Mouse (Mus musculus) gastrocnemius, adult 2 months (tissue): ENCODE results near the gene Gm45140. TPM values are rescaled to one million over a fixed set of nuclear protein-coding genes. Genes with fewer than 3 reads are reported as not detected.
"Not testable (repeated sequence)": the region's sequence is repeated elsewhere in the genome, so short reads cannot be mapped to it uniquely, and the experiment has no call there.

Source experiments
- DNase-seq: peaks from one replicate; pipeline ENCODE4 v3.0.0; 2022
- H3K27ac ChIP-seq: fragments of 200-600 bp; 2 replicates; pipeline ENCODE4 v1.8.1; 2022; ENCODE audit warnings: mild to moderate bottlenecking
- H3K4me3 ChIP-seq: fragments of 200-600 bp; 2 replicates; pipeline ENCODE4 v1.8.1; 2022; ENCODE audit warnings: mild to moderate bottlenecking, moderate library complexity
- CTCF ChIP-seq: fragments of 200-600 bp; IDR thresholded peaks from 2 replicates; pipeline ENCODE4 v1.8.1; 2022; ENCODE audit warnings: antibody characterized with exemption, mild to moderate bottlenecking, moderate library complexity
- intact Hi-C: fragments of 180-260 bp; cut with DNase I; formaldehyde crosslinking; loops from one replicate; pipeline ENCODE4 v1.15.1; 2025
- total RNA-seq, 2 experiments: library from RNA; stranded (reverse); gene quantifications; 2 replicates each; pipeline ENCODE4 v1.2.3; 2021

Gene Gm45140
- total RNA-seq, 2 experiments from 2014 or later, result 0.45 to 1.7 TPM

- Histone ChIP-seq H3K27ac (no peak within 1 kb of the TSS), H3K4me3 (no peak within 1 kb of the TSS)
- intact Hi-C loops, result no loop called here
- no peak for TF ChIP-seq CTCF
- DNase-seq, result no peak
These were observed 57.8 kb downstream of the Gm45140 start, which contains the start of gene Gp9 for GRCm38 (mm10) chr6:87777842-87778241. TSS of gene Gp9 (plus strand) at chr6:87778072.

- Histone ChIP-seq H3K27ac (no peak overlapping the region), H3K4me3 (no peak overlapping the region)
- intact Hi-C loops, result no loop called here
- no peak for DNase-seq
- TF ChIP-seq CTCF, result no peak
These were observed 58.9 kb downstream of the Gm45140 start for GRCm38 (mm10) chr6:87776663-87777062.

- no peak for TF ChIP-seq CTCF
- no peak overlapping the region for H3K4me3 ChIP-seq
- intact Hi-C loops, result no loop called here
- no peak overlapping the region for H3K27ac ChIP-seq
- no peak for DNase-seq
These were observed 59.9 kb downstream of the Gm45140 start for GRCm38 (mm10) chr6:87775588-87776245.

GRCm38 (mm10) chr6:87774909-87775308 lies 60.7 kb downstream of the Gm45140 start:
- intact Hi-C loops, result no loop called here

GRCm38 (mm10) chr6:87774466-87774865 lies 61.1 kb downstream of the Gm45140 start:
- no peak overlapping the region for H3K4me3 ChIP-seq
- H3K27ac ChIP-seq, result no peak overlapping the region
- DNase-seq, result no peak
- TF ChIP-seq CTCF, result no peak
- intact Hi-C loops, result no loop called here

More at GRCm38 (mm10) chr6:87774909-87775308, 60.7 kb downstream of the Gm45140 start:
- Histone ChIP-seq H3K27ac (no peak overlapping the region), H3K4me3 (no peak overlapping the region)
- DNase-seq, result no peak
- no peak for TF ChIP-seq CTCF

GRCm38 (mm10) chr6:87770626-87771025 lies 65.0 kb downstream of the Gm45140 start:
- peak; percentile 22; the same call in 1 of the 2 replicates for TF ChIP-seq CTCF
- Histone ChIP-seq H3K27ac (no peak overlapping the region), H3K4me3 (no peak overlapping the region)
- intact Hi-C loops, result no loop called here
- DNase-seq, result no peak

GRCm38 (mm10) chr6:87764296-87764695 lies 71.3 kb downstream of the Gm45140 start:
- H3K27ac ChIP-seq, H3K4me3 ChIP-seq, DNase-seq: not testable (repeated sequence)
- intact Hi-C loops, result loop anchor here (5.0 to 10.0 kb wide), 3 partner anchors 48 to 233 kb away; partner anchors contain the start of genes Hmces and Rab43

GRCm38 (mm10) chr6:87763376-87764280 lies 72.0 kb downstream of the Gm45140 start:
- no peak for DNase-seq
- TF ChIP-seq CTCF, result peak; percentile 82
- Histone ChIP-seq H3K27ac (peak overlapping the region; percentile 40; the same call in 1 of the 2 replicates), H3K4me3 (no peak overlapping the region)
- intact Hi-C loops, result loop anchor here (2.0 to 10.0 kb wide), 4 partner anchors 49 to 234 kb away; partner anchors contain the start of genes Hmces and Rab43

GRCm38 (mm10) chr6:87762161-87762560 lies 73.4 kb downstream of the Gm45140 start:
- no peak for DNase-seq
- Histone ChIP-seq H3K4me3 (no peak overlapping the region), H3K27ac (no peak overlapping the region)
- intact Hi-C loops, result loop anchor here (2.0 to 10.0 kb wide), 4 partner anchors 50 to 235 kb away; partner anchors contain the start of genes Hmces and Rab43
- TF ChIP-seq CTCF, result no peak

GRCm38 (mm10) chr6:87759850-87760249 lies 75.7 kb downstream of the Gm45140 start:
- Histone ChIP-seq H3K27ac (no peak overlapping the region), H3K4me3 (no peak overlapping the region)
- DNase-seq, result no peak
- intact Hi-C loops, result loop anchor here (5.0 to 10.0 kb wide), 3 partner anchors 52 to 237 kb away; partner anchors contain the start of genes Hmces and Rab43
- no peak for TF ChIP-seq CTCF

GRCm38 (mm10) chr6:87759404-87759803 lies 76.2 kb downstream of the Gm45140 start:
- no peak for TF ChIP-seq CTCF
- no peak overlapping the region for H3K27ac ChIP-seq
- intact Hi-C loops, result no loop called here
- no peak for DNase-seq
- no peak overlapping the region for H3K4me3 ChIP-seq

- no peak for TF ChIP-seq CTCF
- DNase-seq, result no peak
- intact Hi-C loops, result no loop called here
- Histone ChIP-seq H3K27ac (no peak overlapping the region), H3K4me3 (no peak overlapping the region)
These were observed 78.7 kb downstream of the Gm45140 start for GRCm38 (mm10) chr6:87756896-87757295.

- H3K4me3 ChIP-seq, result no peak overlapping the region
- intact Hi-C loops, result no loop called here
- no peak overlapping the region for H3K27ac ChIP-seq
- DNase-seq, result no peak
- TF ChIP-seq CTCF, result no peak
These were observed 80.4 kb downstream of the Gm45140 start for GRCm38 (mm10) chr6:87755196-87755595.
